Mouse (Mus musculus) telencephalon, adult 2 months (tissue): ENCODE measurements at regions not wholly inside any gene's neighbourhood (a gene's known extent, or its start where the extent isn't known, plus 50 kb on each side); places are given as distances from the start of the nearest gene placed in this dataset.
A peak's percentile ranks its signal among the peaks of the same experiment; 100 is the strongest.

Source experiments
- DNase-seq: peaks from one replicate; pipeline ENCODE4 v3.0.0-alpha.2; 2011; ENCODE audit warnings: low read depth, low spot score

DNA sequence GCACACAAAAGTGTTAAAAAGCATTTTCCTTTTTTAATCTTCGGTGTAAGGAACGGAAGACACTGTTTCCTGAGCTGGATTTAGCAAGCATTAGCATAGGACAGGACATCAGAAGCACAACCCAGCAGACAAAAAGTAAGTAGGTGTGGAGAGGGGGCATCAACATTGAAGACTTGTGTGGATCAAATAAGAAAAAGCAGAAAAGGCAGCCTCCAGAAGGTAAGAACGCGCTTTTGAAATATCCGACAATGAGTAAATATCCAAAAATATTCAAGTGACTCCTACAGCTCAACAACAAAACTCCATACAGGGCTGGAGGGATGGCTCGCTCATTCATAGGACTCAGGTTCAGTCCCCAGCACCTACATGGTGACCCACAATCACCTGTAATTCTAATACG, 286.9 kb downstream of the Pdcd6ip start:
- DNase-seq, result no peak

DNA sequence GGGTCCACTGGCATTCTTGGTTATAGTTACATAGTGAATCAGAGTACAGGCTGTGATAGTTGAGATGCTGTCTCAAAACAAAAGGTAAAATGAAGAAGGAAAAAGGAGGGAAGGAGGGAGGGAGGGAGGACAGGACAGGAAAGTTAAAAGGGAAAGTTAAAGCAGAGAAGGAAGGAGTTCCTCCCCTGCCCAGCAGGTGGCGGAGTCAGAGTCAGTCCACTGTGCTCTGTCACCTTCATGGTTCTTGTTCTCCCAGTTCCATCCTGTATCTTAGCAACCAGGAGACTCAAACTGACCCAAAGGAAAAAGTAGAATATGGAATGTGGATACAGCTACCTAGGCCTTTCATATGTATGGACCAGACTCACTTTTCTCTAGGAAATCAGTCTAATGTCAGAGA, 288.3 kb downstream of the Pdcd6ip start:
- DNase-seq, result no peak

DNA sequence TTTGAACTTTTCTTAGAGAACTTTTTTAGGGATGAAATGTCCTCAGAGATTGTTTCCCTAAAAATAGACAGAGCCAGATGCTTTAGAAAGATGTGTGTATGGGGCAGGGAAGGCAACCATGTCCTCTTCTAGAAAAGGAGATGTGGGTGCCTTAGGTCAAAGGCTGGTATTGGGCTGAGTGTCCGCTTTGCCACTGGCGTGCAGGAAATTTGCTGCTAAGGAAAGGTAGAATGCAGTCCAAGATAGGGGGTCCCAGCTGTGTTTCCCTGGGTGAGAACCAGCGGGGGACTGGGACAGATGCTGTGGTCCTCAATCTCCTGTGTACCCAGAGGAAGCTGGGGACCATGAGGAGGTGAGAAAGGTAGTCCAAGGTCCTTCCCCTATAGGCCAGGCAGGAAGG, 291.0 kb downstream of the Pdcd6ip start:
- no peak for DNase-seq

DNA sequence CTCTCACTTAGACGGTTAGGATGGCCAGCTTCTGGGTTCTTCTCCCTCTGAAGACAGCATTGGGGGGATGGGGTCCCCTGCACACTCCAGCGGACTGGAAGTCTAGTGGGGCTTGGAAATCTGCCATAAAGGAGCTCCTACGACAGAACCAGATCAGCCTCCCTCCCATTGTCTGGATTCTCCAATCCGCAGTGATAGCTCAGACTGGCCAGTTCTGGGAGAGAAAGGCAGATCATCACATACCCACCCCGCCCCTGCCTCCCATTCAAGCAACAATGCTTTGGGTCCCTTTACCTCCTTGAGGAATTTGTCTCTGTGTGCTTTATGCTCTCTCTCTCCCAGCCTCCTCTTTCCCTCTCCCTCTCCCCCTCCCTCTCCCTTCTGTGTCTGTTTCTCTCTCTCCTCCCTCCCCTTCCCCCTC, 292.5 kb downstream of the Pdcd6ip start:
- DNase-seq, result no peak

DNA sequence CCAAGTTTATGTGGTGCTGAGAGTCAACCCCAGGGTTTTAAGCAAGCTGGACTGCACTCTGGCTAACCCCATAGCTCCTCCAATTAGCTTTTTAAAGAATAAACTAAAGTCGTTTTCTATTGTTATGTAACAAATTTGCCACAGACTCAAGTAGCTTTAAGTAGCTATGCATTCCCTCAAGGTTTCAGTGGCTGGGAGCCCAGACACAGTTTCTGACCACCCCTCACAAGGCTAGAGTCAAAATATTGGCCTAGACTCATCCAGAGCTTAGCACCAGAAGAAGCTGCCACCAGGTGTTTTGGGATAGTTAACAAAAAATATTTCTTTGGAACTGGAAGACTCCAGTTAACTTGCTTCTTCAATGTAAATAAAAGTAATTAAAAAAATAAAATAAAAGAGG, 293.4 kb downstream of the Pdcd6ip start:
- no peak for DNase-seq

DNA sequence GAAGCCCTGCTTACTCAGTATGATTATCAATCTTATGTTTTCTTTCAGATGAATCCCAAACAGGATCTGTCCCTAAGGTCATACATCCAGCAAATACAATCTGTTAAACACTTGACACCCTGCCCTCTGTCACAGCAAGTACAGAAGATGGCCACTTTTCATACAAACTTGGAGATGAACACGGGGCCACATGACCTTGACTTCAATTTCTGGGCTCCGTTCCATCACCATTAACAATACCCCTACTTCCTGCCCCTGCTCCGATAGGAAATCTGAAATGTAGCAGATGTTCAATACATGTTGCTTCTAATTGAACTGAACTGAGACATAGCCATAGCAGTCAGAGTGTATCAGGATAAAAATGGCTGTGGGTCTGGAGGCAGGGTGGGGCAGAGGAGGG, 294.2 kb downstream of the Pdcd6ip start:
- DNase-seq, result no peak

DNA sequence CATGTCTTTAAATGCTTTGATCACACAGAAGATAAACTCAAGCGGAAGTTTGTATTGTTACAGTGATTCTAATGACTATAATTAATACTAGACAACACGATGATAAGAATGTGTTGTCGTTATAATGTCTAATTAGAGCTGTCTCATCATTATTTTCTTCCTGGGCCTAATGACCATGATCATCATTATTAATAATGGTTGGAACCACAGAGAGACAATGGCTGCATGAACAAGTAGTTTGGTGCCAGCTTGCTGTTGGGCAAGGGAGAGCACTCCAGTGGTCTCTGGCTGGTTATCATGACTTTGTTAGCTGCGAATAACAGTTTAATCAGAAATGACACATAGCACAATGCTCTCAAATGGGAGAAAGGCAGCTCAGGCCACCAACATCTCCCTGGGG, 296.4 kb downstream of the Pdcd6ip start:
- DNase-seq, result no peak

DNA sequence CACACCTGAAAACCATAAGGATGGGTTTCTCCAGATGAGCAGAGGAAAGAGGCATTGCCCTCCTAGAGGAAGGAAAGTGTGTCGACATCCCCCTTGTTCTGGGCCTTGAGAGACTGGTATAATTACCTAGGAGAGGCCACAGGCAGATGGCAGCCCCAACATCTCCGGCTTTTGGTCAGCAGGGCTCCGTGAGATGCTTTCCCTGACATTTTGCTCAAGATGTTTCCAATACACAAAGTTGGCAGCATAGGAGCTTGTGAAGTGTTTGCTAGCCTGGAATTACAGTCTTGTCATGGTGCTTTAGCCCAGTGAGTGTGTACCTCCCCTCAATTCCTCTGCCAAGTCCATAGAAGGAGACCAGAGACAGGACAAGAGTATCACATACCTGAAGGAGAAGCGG, 299.5 kb downstream of the Pdcd6ip start:
- DNase-seq, result no peak

DNA sequence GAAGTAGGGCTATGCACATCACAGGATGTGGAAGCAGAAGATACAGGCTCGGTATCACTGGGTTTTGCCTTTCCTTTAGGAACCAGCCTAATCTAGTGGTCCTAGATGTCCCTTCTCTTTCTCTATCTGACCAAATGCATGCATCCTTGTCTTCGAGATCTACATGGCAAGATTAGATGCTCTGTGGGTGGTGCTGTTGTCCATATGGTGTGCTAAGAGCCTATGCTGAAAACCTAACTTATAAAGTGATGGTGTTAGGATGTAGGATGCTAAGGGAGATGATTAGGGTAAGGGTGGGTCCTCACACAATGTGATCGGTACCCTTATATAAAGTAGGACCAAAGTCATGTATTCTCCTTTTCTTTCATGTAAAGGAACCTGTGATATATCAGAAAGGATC, 313.7 kb downstream of the Pdcd6ip start:
- DNase-seq, result peak; percentile 43

DNA sequence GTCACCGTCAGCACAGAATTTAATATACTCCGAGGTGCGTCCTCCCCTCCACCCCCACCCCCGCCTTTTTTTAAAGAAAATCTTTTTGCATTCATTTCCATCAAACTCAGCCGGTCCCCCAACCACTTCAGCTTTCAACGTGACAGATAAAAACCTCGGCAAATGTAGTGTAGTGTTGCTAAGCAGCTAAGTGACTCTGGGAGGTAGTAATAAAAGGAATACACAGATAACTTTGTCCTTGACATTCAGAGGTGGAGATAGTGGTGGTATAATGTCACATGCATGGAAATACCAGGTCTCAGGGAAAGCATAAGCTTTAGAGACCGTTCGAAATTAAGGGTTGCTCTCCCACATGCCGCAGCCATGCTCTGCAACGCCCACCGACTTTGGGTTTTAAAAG, 320.7 kb downstream of the Pdcd6ip start:
- DNase-seq, result peak; percentile 32

DNA sequence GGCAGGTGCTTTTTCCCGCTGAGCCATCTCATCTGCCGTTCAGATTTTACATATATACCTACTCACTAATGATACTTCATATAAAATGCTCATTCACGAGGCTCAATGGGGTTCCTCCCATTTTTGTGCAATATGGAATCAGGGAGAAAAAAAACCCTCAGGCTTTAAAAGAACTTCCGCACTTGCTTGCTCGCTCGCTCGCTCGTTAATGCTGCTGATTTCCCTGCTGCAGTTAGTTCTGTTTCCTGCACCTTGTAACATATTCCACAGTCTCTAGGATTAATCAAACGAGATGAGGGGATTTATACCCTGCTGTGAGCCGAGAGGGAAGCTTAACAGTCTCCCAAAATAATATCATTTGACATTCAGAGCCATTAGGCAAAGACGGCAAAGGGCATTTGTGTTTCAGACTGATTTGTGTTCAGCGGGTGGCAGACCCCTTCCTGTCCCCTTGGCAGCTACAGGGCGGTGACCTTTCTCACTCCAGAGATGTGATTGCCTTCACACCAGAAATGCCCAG, 326.4 kb downstream of the Pdcd6ip start:
- no peak for DNase-seq

DNA sequence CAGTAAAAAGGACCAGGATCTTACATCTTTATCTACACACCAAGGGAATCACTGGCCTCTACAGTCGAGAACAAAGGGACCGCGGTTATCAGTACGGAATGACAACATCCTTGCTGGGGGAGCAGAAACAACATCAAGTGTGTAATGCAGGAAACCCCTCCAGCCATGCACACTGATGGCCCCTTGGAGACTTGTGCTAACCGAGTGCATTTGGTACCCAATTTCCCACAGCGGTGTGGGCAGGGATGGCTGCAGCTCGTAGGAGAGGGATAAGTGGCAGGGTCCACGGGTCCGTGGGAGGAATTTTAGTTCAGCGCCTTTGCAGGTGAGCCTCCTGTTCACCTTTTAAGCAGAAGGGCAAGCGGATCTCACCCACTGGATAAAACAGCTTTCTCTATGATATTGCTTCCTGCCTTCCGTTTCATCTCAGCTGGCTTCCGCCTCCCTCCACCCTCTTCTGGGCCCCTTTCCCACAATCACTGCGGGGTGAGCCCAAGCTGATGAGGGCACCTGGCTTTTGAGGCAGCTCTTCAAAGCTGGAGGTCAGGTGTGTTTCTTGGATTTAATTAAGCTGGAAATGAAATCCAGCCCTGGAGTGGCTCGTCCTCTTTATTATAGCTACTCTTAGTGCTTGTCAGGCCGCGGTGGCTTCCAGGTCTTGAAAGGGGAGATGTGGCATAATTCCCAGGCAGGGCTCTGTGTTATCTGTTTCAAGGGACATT, 327.5 kb downstream of the Pdcd6ip start:
- no peak for DNase-seq

DNA sequence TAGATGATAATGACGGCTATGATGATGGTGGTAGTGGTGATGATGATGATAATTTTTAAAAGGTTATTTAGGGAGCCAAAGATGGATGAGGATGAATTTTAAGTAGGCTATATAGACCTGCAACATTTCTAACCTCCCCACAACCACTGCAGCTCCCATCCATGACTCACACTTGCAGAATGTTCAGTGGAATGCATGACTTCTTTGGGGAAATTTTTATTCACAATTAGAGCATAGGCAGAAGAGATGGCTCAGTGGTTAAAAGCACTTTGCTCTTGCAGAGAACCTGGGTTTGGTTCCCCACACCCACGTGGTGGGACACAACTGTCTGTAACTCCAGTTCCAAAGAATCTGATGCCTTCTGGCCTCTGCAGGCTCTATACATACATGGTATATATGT, 329.5 kb downstream of the Pdcd6ip start:
- DNase-seq, result no peak

DNA sequence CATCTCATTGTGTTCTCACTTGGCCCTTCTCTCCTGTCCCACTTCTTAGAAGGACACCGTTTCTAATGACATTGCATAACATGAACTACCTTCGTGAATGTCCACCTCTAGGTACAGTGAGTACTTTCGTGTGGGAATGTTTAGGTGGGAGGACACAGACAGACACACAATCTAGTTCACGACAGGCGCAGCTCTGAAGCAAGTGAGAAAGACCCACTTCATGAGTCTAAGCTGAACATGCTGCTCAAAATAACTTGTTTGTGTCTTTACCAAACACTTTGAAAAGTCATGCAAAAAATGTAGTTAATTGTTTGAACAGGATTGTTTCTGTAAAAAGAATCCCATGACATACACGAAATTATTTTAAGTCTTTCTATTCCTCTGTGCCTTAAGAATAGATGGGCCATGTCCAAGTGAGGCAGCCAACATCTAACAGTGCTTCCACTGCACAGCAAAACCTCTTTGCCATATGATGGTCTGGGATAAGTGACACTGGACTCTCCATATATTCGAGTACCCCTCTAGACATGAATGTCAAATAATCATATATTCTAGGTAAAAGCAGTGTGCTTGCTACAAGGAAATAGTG, 336.2 kb downstream of the Pdcd6ip start:
- DNase-seq, result peak; percentile 65

DNA sequence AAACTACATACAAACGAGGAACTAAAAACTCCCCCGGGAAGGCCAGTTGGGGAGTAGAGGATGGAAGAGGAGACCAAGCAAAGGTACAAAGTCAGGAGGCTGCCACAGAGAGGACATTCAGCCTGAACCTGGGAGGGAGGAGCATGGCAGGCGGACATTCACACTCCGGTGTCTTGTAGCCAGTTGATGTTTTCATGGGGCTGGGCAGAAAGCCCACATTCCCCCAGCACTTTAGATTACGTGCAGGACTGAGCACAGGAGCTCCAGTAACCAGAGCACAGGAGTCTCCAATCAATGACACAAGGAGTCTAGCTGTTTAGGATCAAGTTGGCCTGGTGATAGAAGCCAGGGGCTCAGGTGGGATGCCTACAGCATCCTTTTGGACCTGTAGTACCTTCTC, 360.1 kb downstream of the Pdcd6ip start:
- no peak for DNase-seq

DNA sequence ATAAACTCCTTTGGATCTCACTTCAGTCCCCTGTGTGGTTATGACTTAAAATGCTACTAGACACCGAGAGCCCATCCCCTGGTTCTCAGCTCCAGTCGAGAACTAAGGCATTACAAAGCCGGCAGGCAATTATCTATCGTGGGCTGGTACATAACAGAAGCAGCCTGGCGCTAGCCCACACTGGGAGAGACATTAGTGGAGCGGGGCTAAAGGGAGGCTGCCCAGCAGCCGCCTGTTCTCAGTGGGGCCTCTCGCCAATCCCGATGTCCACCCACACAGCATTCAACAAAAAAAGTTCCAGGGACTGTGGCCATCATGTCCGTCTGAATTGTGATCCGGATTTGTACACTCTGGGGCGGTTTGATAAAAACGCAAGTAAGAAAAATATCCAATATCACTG, 361.5 kb downstream of the Pdcd6ip start:
- peak; percentile 58 for DNase-seq

DNA sequence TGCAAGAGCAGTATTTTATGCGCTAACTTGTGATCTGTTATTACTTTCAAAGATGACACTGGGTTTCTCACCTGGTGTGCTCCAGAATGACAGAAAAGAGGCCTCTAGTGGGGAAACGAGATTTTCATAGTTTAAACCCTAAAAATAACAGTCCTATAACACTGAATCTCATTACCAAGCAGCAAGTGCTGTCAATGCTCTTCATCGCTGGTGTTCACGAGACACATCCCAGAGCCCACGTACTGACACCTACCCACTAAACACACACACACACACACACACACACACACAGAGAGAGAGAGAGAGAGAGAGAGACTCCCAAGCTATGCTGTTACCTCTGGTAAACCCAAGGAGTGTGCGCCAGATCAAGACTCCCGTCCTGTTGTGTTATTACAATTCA, 365.9 kb downstream of the Pdcd6ip start:
- DNase-seq, result peak; percentile 93

DNA sequence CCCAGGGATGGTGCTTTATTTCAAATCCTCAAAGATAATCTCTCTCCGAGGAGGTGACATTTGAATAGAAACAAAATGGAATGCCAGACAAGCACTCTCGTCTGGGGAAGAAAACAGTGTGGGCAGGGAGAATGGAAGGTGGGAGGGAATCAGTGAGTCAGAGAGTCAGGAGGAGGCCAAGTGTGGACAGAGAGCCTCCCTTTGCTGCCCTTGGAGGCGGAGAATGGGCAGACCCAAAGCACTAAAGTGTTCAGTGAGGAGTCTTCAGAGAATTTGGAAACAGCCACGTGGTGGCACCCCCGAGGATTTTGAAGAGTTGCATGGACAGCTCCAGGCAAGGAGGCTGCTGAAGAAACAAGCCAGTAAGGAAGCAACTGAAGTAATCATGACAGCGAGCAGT, 367.2 kb downstream of the Pdcd6ip start:
- peak; percentile 74 for DNase-seq

DNA sequence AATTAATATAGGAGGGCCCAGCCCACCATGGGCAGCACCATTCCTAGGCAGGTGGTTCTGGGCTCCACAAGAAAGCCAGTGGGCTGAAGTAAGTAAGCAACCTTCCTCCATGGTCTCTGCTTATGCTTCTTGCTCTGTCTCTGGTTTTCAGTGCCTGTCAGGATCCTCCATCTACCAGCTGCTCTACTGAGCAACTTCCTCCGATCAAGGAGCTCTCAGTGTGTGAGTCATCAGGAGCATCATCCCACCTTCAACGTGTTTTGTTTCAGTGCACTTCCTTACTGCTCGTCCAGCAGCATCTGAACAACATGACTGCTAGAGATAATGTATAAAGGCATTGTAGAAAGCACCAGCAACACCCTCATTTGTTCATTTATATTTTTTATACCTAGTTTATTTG, 368.0 kb downstream of the Pdcd6ip start:
- DNase-seq, result peak; percentile 71

DNA sequence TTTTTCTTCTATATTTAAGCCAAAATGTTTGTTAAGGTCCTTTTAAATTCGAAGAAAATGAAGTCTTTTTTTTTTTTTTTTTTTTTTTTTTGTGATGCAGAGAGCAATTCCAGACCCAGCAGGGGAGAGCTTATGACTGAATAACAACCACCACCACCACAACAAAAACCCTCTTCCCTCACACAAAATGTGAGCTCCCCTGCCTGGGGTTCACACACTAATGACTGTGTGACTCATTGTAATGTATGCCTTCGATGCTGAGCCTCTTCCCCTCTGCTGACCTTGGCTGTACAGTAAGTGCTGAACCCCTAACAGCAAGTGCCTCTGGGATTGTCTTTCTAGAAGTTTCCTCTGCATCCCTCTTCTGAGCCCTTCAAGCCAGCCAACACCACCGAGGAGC, 383.6 kb downstream of the Pdcd6ip start:
- no peak for DNase-seq

DNA sequence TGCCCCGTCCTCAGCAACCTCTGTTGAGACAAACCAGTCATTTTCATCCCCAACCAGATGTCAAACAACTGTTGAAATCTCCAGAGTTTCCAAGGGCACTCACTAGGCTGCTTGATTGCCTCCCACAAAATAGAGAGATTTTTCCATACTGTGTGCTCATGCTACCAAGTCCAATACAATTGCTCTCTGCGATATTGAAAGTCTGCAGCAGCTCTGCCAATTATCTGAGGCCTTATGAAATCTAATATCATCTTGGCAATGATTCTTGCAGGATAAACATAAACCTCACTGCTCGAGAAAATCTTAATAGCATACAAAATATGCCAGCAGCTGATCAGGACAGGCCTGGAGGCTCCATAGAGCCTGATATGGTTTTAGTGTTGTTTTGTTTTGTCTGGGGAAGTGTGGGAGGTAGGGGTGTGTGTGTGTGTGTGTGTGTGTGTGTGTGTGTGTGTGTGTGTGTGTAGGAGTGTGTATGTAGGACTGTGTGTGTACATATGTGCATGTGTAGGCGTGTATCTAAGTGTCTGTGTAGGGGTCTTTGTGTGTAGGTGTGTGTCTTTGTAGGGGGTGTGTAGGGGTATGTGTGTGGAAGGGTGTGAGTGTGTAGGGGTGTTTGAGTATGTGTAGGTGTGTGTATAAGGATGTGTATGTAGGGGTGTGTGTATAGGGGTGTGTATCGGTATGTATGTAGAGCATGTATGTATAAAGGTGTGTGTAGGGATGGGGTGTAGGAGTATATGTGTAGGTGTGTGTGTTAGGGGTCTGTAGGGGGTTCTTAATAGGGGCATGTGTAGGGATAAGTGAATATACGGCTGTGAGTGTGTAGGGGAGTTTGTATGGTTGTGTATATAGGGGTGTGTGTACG, 398.1 kb downstream of the Pdcd6ip start:
- DNase-seq, result no peak

DNA sequence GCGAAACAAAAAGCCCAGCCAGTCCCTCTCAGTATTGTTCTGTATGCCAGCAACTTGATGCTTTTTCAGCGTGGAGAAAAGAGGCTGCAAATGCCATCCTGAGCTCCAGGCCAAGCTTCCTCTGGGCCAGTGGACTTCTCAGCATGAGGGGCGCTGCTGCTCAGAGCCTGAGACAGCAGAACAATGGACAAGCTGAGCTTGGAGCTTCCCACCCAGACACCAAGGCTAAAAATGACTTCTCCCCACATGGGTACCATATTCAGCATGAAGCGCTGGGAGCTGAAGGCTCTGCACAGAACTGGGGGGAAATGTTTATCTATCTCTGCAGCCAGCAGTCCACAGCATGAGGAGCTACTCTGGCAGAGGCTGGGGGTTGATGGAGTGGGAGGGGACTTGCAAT, 402.3 kb downstream of the Pdcd6ip start:
- peak; percentile 53 for DNase-seq

DNA sequence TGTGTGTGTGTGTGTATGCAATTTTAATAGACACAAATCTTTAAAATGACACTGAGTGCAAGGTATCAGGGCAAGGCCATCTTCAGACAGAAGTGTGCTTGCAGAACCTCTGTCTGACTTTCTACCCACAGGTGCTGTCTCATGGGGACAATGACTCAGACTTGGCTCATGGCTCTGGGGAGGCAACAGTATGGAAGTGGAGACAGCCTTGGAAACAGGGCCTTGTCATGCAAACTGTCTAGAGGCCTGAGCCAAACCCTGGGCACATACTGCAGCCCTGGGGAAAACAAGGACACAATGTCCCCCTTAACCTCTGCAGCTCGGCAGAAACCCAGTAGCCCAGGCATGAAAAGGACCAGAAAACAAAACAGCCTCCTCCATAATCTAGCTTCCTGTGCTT, 405.6 kb downstream of the Pdcd6ip start:
- no peak for DNase-seq
